Mouse (Mus musculus) midbrain, embryonic 11.5 days (tissue): Measurements from ENCODE around the gene Timmdc1. TPM values are rescaled to one million over a fixed set of nuclear protein-coding genes. Genes with fewer than 3 reads are reported as not detected.

Experiments used
- ATAC-seq: fragments of 200-750 bp; cut with Nextera tagmentation; 2 replicates; pipeline ENCODE4 v1.8.0; 2017; ENCODE audit warnings: moderate TSS enrichment, moderate library complexity; ENCODE audit not compliant: low FRiP score
- DNase-seq: peaks from one replicate; pipeline ENCODE4 v3.0.0; 2015; ENCODE audit warnings: low spot score; ENCODE audit errors: missing footprints
- H3K27ac ChIP-seq: fragments of 300-500 bp; sonication (generic); 2 replicates; pipeline ENCODE4 v1.5.1; 2014; ENCODE audit warnings: low read depth, low read length
- H3K27me3 ChIP-seq: fragments of 300-500 bp; sonication (generic); 2 replicates; pipeline ENCODE4 v1.6.1; 2014; ENCODE audit warnings: mild to moderate bottlenecking, low read length, moderate library complexity, mixed read lengths; ENCODE audit not compliant: control insufficient read depth, insufficient read depth
- H3K36me3 ChIP-seq: fragments of 300-500 bp; sonication (generic); 2 replicates; pipeline ENCODE4 v1.6.1; 2014; ENCODE audit warnings: mild to moderate bottlenecking, low read length, moderate library complexity, mixed read lengths; ENCODE audit not compliant: control insufficient read depth, insufficient read depth
- H3K4me1 ChIP-seq: fragments of 300-500 bp; sonication (generic); 2 replicates; pipeline ENCODE4 v1.6.1; 2014; ENCODE audit warnings: low read length; ENCODE audit not compliant: control insufficient read depth, insufficient read depth
- H3K4me2 ChIP-seq: fragments of 300-500 bp; sonication (generic); 2 replicates; pipeline ENCODE4 v1.6.1; 2014; ENCODE audit warnings: mild to moderate bottlenecking, moderate library complexity
- H3K4me3 ChIP-seq: fragments of 300-500 bp; sonication (generic); 2 replicates; pipeline ENCODE4 v1.5.1; 2014; ENCODE audit warnings: low read depth, low read length
- H3K9ac ChIP-seq: fragments of 300-500 bp; sonication (generic); 2 replicates; pipeline ENCODE4 v1.6.1; 2014; ENCODE audit warnings: low read length
- H3K9me3 ChIP-seq: fragments of 300-500 bp; sonication (generic); 2 replicates; pipeline ENCODE4 v1.6.1; 2016; ENCODE audit warnings: low read length; ENCODE audit not compliant: control insufficient read depth
- WGBS: fragments of 180-500 bp; shearing (Covaris S2); extraction: QIAGEN DNeasy Blood & Tissue Kit; methylation state at CpG from one replicate; pipeline ENCODE4 v1.1.7; 2014; 5-methylcytosine and 5-hydroxymethylcytosine counted together
- polyA plus RNA-seq: library from polyadenylated mRNA; unstranded; fragments of >200 nt; fragmentation: Nextera tagmentation; extraction: Ambion mirVana; gene quantifications from 2 replicates; pipeline ENCODE4 v1.2.1, GENCODE M21; 2014

Gene Timmdc1
- polyA plus RNA-seq, 1 experiment from 2014 or later: 27.6 TPM

DNA sequence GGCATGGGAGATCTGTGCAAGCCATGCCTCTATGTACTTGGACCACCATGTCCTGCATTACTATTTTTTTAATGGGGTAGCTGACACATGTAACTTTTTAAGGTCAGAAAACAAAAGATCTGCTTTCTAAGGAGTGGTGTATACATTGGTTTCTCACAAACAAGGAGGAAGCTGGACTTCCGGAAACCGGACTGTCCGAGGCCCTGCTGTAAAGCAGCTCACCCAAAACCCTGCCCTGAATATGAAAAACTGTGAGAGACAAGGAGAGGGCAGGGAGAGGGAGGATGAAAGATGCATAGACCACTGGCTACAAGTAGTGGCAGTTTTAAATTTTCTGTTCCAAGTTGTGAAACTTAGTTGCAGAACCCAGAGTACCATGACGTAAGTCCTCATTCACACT, 62.5 kb downstream of the Timmdc1 start:
- no peaks in the 10 kb centered on the region for H3K27me3 ChIP-seq
- H3K36me3 ChIP-seq: no peaks in the 10 kb centered on the region
- H3K9ac ChIP-seq: no peak overlapping the region
- 91% methylated on average over 4 of the region's 4 CpGs for WGBS
- H3K4me3 ChIP-seq: no peak overlapping the region
- H3K4me2 ChIP-seq: no peak overlapping the region
- H3K4me1 ChIP-seq: no peaks in the 10 kb centered on the region
- peak; percentile 35 for DNase-seq
- ATAC-seq: no peak
- no peak overlapping the region for H3K27ac ChIP-seq
- H3K9me3 ChIP-seq: no peaks in the 10 kb centered on the region

DNA sequence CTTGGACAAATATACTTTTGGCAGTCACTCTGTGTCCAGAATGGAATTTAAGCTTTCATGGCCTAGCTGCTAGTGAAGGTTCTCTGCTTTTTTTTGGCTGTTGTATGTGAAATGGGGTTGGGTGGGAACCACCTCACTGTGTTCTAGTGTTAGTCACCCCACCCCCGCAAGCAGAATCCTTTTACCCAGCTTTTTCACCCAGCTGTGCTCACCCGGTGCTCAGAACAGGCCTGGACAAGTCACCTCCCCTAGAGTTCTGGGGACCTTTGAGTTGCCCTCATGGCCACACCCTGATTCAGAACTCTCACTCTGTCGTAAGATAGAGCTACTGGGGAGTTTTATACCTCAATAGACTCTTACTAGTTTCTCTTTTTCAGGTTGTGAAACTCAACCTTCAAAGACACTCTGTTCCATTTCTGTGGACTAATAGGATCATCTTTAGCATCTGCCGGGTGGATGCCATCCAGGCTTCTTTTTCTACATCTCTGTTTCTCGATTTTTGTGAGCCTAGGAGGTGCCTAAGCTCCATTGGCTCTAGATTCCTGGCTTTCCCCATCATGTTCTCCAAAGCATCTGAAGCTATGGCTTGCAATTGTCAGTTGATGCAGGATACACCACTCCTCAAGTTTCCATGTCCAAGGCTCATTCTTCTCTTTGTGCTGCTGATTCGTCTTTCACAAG, 63.7 kb downstream of the Timmdc1 start:
- Histone ChIP-seq H3K36me3 (no peaks in the 10 kb centered on the region), H3K4me3 (no peak overlapping the region), H3K9ac (no peak overlapping the region), H3K9me3 (no peaks in the 10 kb centered on the region), H3K27me3 (no peaks in the 10 kb centered on the region), H3K4me1 (no peaks in the 10 kb centered on the region), H3K27ac (no peak overlapping the region), H3K4me2 (no peak overlapping the region)
- ATAC-seq (no peak), DNase-seq (peak; percentile 47)
- 67% methylated on average over 6 of the region's 6 CpGs for WGBS

DNA sequence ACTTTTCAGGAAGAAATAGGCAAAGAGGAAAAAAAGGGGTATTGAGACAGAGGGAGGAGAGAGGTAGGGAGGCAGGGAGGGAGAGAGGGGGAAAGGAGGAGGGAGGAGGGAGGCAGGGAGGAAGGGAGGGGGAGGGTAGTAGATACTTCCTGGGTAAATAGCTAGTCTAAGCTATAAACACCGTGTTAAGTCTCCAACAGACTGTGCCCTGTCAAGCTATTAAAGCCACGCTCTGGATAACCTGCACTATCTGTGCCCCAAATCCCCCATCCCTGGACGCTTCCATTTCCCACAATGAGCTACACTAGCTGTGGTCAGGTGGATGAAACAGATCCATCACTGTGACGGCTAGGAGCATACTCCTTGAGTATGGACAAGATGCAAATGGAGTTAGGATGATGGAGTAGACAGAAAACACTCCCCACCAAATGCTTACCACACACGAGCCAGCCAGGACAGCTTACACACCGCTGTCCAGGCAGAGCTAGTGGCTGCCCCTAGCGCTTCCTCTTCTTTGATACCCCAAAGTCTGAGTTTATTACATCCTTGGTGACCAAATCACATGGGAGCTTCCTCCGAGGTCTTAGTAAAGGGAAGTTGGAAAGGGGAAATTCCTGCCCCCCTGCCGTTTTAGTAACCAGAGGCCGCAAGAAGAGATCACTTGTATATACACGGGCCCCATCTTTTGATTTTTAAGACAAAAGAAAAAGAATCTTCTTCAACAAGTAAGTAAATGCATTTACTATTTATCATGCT, 65.5 kb downstream of the Timmdc1 start:
- H3K4me3 ChIP-seq: no peak overlapping the region
- ATAC-seq (no peak), DNase-seq (peak; percentile 57)
- no peak overlapping the region for H3K4me2 ChIP-seq
- H3K27me3 ChIP-seq: no peaks in the 10 kb centered on the region
- 71% methylated on average over 11 of the region's 11 CpGs for WGBS
- no peak overlapping the region for H3K27ac ChIP-seq
- H3K9ac ChIP-seq: no peak overlapping the region
- no peaks in the 10 kb centered on the region for H3K36me3 ChIP-seq
- H3K9me3 ChIP-seq: no peaks in the 10 kb centered on the region
- H3K4me1 ChIP-seq: 0 out of 2 replicates have a peak, but pooled peaks cover 4% of the 10 kb centered on the region

DNA sequence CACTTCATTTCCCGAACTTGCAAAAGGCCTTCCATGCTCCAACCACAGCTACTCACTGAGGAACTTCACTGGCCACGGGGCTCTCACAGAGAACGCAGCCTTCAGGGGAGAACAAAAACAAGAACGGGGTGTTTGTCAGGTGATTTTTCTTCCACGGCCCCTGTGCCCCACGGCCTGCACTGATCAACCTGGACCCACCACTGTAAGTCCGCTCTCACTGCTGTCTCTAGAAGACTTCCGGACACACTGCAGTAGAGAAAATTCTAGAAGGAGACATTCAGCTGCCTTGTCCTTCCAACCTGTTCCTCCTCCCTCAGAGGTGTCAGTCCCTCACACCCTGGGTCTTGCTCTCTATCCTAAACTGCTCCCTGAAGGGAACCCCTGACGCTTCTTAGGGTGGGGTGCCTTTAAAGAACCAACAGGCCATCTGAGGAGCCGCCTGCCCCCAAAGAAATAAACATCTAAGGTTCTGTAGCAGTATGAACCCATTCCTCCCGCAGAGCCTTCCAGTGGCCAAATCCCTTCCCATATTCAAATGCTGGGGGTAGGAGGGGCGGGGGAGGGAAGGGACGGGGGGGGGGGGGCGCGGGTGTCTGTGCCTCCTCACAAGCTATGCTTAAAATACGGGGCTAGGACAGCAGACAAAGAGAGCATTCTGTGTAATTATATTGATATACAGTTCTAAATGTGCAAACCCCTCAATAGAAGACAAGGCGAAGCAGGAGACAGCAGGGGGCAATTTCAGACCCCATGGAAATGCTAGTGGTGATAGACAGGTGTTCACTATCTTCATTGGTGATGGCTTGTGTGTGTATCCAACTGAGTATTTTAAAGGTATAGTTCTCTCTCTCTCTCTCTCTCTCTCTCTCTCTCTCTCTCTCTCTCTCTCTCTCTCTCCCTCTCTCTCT, 66.7 kb downstream of the Timmdc1 start, which contains the start of gene Cd80:
TSS of gene Cd80 (plus strand) at position 51 of the 908 bp plus-strand sequence.
- Histone ChIP-seq H3K27me3 (no peaks in the 10 kb centered on the region), H3K4me1 (peaks cover 10% of the 10 kb centered on the region), H3K4me3 (no peak within 1 kb of the TSS), H3K27ac (no peak within 1 kb of the TSS), H3K36me3 (no peaks in the 10 kb centered on the region), H3K9ac (no peak within 1 kb of the TSS), H3K9me3 (no peaks in the 10 kb centered on the region), H3K4me2 (no peak within 1 kb of the TSS)
- 77% methylated on average over 15 of the region's 17 CpGs for WGBS
- DNase-seq: peak; percentile 57
- no peak for ATAC-seq

DNA sequence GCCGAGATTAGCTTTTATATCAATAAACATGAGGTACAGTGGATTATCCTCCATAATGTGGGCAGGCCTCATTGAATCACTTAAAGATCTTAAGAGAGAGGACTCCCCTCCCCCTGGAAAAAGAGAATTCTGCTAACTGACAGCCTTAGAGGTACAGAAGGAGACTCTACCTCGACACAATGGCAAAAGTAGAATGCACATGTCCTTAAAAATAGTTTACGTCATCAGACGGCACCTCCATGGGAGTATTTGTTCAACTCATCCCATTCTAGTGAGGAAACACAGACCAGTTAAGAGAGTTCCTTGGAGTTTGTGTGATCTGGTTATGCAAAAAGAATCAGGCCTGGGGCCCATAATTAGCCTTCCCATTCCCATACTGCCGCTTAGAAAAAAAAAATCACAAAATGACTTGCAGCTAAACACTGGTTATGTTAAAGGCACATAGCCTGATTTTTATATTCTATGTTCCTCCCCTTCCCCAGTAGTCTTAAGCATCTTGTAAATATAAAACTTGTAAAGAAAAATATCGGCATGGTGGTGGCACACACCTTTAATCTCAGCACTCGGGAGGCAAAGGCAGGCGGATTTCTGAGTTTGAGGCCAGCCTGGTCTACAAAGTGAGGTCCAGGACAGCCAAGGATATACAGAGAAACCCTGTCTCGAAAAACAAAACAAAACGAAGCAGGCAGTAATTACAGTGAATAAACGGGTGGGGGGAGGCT, 67.8 kb downstream of the Timmdc1 start:
- 0 out of 2 replicates have a peak, but pooled peaks cover 2% of the 10 kb centered on the region for H3K36me3 ChIP-seq
- no peaks in the 10 kb centered on the region for H3K27me3 ChIP-seq
- WGBS: 85% methylated on average over 11 of the region's 11 CpGs
- peak; percentile 73 for DNase-seq
- H3K27ac ChIP-seq: no peak overlapping the region
- no peak for ATAC-seq
- H3K9ac ChIP-seq: no peak overlapping the region
- H3K4me2 ChIP-seq: no peak overlapping the region
- H3K4me1 ChIP-seq: peaks cover 10% of the 10 kb centered on the region
- H3K4me3 ChIP-seq: no peak overlapping the region
- H3K9me3 ChIP-seq: no peaks in the 10 kb centered on the region

DNA sequence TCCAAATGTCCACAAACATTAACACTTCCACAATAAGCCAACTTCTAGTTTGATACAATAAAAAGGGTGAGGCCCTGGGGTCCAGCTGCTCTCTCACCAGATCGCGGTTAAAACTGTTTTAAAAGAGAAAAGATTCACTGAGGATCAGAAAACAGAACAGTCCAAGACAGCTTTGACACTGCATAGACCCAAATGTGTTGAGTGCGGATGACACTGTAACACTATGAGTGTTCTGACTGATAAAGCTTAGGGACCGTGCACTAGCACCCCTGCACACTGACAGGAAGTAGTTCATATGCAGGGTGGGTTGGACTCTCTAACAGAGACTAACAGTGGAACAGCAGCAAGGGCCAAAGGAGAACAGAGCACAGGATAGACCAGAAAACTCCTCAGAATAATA, 68.5 kb downstream of the Timmdc1 start:
- no peak overlapping the region for H3K4me3 ChIP-seq
- H3K9ac ChIP-seq: no peak overlapping the region
- ATAC-seq (no peak), DNase-seq (peak; percentile 78)
- H3K27ac ChIP-seq: no peak overlapping the region
- H3K27me3 ChIP-seq: no peaks in the 10 kb centered on the region
- no peak overlapping the region for H3K4me2 ChIP-seq
- H3K9me3 ChIP-seq: no peaks in the 10 kb centered on the region
- H3K36me3 ChIP-seq: 0 out of 2 replicates have a peak, but pooled peaks cover 2% of the 10 kb centered on the region
- H3K4me1 ChIP-seq: peaks cover 10% of the 10 kb centered on the region
- 93% methylated on average over 4 of the region's 4 CpGs for WGBS

DNA sequence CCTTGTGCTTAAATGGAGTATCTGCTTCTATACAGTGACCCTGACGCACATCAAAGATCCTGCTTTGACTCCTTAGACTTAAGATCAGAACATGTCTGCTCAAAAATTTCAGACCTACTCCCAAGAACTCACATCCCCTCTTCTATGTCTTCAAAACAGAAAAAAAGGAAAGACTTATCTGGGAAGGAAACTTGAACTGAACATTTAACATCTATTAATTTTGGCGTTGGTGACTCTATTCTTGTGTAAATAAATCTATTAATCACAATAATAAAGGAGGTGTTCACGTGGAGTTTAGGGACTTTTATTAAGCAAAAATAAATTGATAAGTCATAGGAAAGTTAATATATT, 69.3 kb downstream of the Timmdc1 start:
- H3K9ac ChIP-seq: peak overlapping the region; percentile 97
- no peaks in the 10 kb centered on the region for H3K9me3 ChIP-seq
- peak overlapping the region; percentile 79 for H3K4me3 ChIP-seq
- ATAC-seq (no peak), DNase-seq (no peak)
- H3K4me1 ChIP-seq: peaks cover 10% of the 10 kb centered on the region
- WGBS: 37% methylated on average over 3 of the region's 3 CpGs
- 0 out of 2 replicates have a peak, but pooled peaks cover 2% of the 10 kb centered on the region for H3K36me3 ChIP-seq
- H3K27ac ChIP-seq: peak overlapping the region; percentile 67; the same call in 1 of the 2 replicates
- no peaks in the 10 kb centered on the region for H3K27me3 ChIP-seq
- peak overlapping the region; percentile 68 for H3K4me2 ChIP-seq

DNA sequence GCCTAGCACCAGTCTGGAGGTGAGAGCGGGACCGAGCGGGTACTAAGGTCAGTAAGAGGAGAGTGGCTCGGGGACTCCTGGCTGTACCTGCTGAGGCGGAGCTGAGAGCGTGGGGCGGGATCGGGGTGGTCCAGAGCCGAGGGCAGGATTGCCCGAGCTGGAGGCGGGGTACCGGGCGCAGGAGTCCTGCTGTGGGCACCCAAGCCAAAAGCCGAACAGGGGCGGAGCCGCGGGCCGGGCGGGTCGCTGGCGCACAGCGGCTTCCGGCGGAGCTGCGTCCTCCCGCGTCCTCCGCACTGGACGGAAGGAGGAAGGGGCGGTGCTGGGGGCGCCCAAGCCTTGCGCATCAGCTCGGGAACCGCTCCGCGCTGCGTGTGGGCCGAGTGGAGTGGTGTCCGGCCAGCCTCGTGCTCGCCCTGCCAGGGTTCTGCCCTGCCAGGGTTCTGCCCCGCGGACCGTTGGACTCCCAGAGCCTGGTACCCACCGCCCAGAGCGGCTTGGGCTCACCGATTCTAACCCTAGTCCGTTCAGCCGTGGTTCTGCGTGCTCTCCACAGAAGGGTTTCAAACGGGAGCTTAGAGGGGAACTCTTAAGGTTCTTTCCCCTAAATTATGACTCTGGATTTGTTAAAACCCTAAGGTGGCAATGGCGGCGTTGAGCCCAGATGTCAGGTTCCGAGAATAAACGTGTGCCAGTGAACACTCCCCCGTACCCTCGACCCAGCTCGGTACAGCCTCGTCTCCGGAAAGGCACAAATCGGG, 69.8 kb downstream of the Timmdc1 start, which contains the start of gene Adprh:
TSS of gene Adprh (minus strand) at position 262 of the 761 bp plus-strand sequence.
- peak within 1 kb of the TSS; percentile 79 for H3K4me3 ChIP-seq
- under 1% methylated on average over 57 of the region's 61 CpGs for WGBS
- no peaks in the 10 kb centered on the region for H3K27me3 ChIP-seq
- ATAC-seq (peak; percentile 97), DNase-seq (peak; percentile 97)
- peaks cover 10% of the 10 kb centered on the region for H3K4me1 ChIP-seq
- H3K36me3 ChIP-seq: peaks cover 2% of the 10 kb centered on the region; the same call in 1 of the 2 replicates
- H3K9me3 ChIP-seq: no peaks in the 10 kb centered on the region
- peak within 1 kb of the TSS; percentile 97 for H3K9ac ChIP-seq
- H3K4me2 ChIP-seq: peak within 1 kb of the TSS; percentile 68
- H3K27ac ChIP-seq: peak within 1 kb of the TSS; percentile 67
